Mouse (Mus musculus) thymus, adult 2 months (tissue): Measurements from ENCODE around the gene Fam102a.

ENCODE experiments used
- CTCF ChIP-seq: fragments of 200-500 bp; IDR thresholded peaks from 2 replicates; pipeline ENCODE4 v1.5.1; 2012; ENCODE audit warnings: mild to moderate bottlenecking, control low read depth, low read length, moderate library complexity, borderline replicate concordance; ENCODE audit not compliant: control insufficient read depth, poor library complexity, insufficient read depth; ENCODE audit errors: extremely low read depth
- POLR2A ChIP-seq: fragments of 200-500 bp; IDR thresholded peaks from 2 replicates; pipeline ENCODE4 v1.6.1; 2012; ENCODE audit warnings: mild to moderate bottlenecking, low read length, control low read depth, moderate library complexity; ENCODE audit not compliant: control insufficient read depth, poor library complexity, insufficient read depth; ENCODE audit errors: extremely low read depth

DNA sequence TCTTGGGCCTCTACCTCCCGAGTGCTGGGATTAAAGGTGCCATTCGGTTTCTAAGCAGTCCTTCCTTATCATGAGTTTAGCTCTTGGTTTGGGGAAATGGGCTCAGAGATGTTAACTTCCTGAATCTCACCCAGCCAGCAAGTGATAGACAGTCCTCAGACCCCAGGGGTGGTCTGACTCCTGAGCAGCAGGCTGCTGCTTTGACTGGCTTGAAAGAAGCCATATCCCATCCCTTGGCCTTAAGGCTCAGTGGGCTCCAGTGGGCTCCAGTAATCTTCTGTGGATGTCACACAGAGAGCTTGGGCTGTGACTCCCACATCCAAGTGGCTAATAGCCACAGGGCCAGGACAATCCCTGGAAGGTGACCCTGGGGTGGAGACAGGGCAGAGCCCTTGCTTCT lies 40.6 kb upstream of the Fam102a start:
- TF ChIP-seq CTCF = no peak
- no peak for TF ChIP-seq POLR2A
